Mouse (Mus musculus) cortical plate, adult 2 months (tissue): ENCODE measurements at regions not wholly inside any gene's neighbourhood (a gene's known extent, or its start where the extent isn't known, plus 50 kb on each side); places are given as distances from the start of the nearest gene placed in this dataset.

Experiments
- H3K27ac ChIP-seq: fragments of 200-500 bp; 2 replicates; pipeline ENCODE4 v1.5.1; 2012; ENCODE audit warnings: low read length, control low read depth, inconsistent platforms; ENCODE audit not compliant: insufficient read depth
- H3K4me1 ChIP-seq: fragments of 200-500 bp; 2 replicates; pipeline ENCODE4 v1.6.1; 2011; ENCODE audit warnings: low read length; ENCODE audit not compliant: control insufficient read depth, insufficient read depth
- H3K4me3 ChIP-seq: fragments of 200-500 bp; 2 replicates; pipeline ENCODE4 v1.5.1; 2011; ENCODE audit warnings: mild to moderate bottlenecking, low read length, control low read depth; ENCODE audit not compliant: insufficient read depth
- CTCF ChIP-seq: fragments of 200-500 bp; IDR thresholded peaks from 2 replicates; pipeline ENCODE4 v1.5.1; 2011; ENCODE audit warnings: mild to moderate bottlenecking, control low read depth, low read length; ENCODE audit not compliant: insufficient read depth; ENCODE audit errors: extremely low read depth
- POLR2A ChIP-seq: fragments of 200-500 bp; IDR thresholded peaks from 2 replicates; pipeline ENCODE4 v1.6.1; 2011; ENCODE audit warnings: mild to moderate bottlenecking, low read length, control low read depth; ENCODE audit not compliant: insufficient read depth; ENCODE audit errors: extremely low read depth

DNA sequence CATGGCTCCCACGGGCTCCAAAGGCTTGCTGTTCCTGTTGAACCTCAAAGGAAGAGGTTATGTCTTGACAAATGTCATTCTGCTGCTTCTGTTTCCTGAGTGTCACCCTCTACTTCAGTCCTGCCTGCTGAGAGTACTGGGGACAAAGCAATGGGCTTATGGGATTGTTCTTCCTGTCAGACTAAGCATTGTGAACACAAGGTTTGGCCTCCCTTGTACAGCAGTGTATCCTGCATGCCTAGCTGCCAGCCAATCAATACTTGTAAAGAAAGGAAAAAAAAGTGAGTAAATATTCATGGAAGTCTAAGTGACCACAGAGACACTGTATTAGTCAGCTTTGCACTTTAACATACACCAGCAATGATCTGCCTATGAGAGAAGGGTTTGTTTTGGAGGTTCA is 128.3 kb upstream of the Kit start:
- Histone ChIP-seq H3K27ac (no peak overlapping the region), H3K4me3 (no peak overlapping the region), H3K4me1 (no peaks in the 10 kb centered on the region)
- TF ChIP-seq POLR2A (no peak), CTCF (no peak)

DNA sequence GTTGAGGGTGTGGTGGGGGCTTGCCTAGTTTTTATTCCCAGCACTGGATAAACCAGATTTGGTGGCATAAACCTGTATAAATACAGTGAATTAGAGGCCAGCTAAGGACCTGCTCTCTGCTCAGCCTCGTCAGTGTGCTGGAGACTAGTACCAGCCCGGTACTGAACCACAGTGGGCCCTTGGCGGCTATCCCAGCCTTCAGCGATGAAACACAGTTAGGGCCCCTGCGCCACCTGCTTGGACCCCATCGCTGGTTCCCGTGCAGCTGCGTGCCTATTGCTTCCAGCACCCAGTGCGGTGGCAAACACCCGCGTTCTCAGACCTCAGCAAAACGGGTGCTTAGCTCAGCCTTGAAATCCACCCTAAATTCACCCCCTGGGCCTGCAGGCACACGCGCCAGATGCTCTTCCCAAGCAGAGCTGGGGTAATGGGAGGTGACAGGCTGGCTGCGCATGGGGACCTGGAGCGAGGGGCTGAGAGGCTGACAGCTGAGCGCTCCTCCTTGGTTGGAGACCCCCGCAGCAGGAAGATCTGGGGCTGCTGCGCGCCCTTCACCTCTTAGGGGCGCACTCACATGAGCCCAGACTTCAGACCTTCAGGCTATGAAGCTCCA is 124.7 kb upstream of the Kit start:
- no peak overlapping the region for H3K27ac ChIP-seq
- TF ChIP-seq CTCF (no peak), POLR2A (no peak)
- H3K4me1 ChIP-seq: peaks cover 1% of the 10 kb centered on the region; the same call in 1 of the 2 replicates
- no peak overlapping the region for H3K4me3 ChIP-seq

DNA sequence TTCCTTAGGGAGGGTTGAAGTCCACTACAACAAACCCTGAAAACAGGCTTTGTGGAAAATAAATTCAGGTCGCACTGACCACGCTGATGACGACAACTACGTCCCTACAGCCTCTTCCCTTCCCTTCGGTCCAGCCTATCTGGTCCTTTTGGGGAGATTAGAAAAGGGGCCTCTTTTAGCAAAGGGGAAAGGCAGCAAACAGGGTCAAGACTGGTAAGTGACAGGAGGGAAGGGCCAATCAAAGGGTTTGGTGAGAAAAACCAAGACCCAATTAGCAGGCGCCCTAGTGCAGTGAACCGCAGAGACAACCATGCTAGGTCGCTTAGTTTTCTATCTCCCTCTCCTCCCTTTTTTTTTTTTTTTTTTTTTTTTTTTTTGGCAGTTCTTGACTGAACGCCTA is 124.2 kb upstream of the Kit start:
- Histone ChIP-seq H3K27ac (no peak overlapping the region), H3K4me3 (no peak overlapping the region), H3K4me1 (peaks cover 1% of the 10 kb centered on the region; the same call in 1 of the 2 replicates)
- no peak for TF ChIP-seq POLR2A

DNA sequence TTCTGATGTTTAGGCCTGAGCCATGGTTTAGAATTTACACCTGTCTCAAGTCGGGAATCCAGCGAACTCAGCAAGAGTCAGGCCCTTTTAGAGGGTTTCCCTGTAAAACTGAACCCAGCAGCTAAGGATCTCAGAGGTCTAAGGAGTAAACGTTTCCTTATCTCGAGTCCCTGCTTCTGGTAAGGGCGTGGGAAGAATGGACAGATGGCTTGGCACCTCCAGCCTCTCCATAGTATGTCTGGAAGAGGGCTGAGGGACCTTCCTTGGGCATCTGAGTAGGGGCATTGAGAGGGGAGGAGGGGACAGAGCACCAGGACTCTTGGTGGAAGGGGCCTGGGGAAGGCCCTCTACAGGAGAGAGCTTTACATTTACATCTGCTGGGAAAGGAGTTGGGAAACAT is 123.6 kb upstream of the Kit start:
- TF ChIP-seq CTCF: no peak
- no peak for TF ChIP-seq POLR2A
- no peak overlapping the region for H3K27ac ChIP-seq

DNA sequence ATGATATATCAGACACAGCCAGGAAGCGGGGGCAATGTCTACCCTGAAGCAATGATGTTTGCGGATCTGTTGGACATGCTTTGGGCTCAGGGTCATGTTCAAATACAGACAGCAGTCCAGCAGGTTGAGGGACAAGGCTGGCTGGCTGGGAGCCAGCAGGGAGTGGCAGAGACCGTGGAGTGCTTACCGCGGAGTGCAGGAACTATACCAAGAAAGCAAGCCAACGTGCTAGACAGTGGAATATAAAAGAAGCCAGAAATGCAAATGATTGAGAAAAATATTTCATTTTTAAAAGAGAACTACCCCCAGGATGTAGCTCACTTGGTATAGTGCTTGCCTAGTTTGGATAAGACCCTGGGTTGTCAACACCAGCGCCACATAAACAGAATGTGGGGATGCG is 123.0 kb upstream of the Kit start:
- no peak overlapping the region for H3K27ac ChIP-seq
- H3K4me3 ChIP-seq: no peak overlapping the region
- TF ChIP-seq POLR2A: no peak
- no peak for TF ChIP-seq CTCF
- H3K4me1 ChIP-seq: peaks cover 1% of the 10 kb centered on the region; the same call in 1 of the 2 replicates

More for the DNA sequence above, 123.6 kb upstream of the Kit start:
- Histone ChIP-seq H3K4me1 (peaks cover 1% of the 10 kb centered on the region; the same call in 1 of the 2 replicates), H3K4me3 (no peak overlapping the region)

DNA sequence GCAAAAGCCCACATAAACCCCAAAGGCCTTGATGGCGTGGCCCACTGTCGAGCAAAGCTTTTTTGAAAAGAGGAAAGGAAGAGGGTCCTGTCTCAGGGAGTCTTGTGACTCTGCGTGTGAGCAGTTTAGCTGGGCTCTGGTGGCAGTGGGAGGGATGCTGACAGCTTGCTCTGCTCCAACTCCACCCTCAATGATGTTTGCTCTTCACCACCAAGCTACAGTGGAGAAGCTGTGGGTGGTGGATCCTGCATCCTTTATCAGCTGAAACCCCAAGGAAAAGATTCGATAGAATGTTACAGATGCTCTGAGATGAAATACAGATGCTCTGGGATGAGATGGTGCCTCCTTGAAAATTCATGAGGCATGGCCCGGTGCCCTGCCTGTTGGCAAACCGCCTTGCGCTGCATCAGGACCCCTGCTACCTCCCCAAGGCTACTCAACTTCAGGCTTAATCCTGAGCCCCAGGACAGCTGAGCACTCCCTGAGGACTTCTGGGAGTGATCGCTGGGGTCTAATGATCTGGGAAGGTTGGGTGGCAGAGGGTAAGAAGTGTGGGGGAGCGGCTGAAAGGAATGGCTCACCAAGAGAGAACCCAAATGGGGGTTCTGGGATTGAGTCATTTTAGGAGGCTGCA is 120.8 kb upstream of the Kit start:
- H3K4me1 ChIP-seq: peaks cover 1% of the 10 kb centered on the region; the same call in 1 of the 2 replicates
- H3K4me3 ChIP-seq: no peak overlapping the region
- TF ChIP-seq POLR2A: no peak
- TF ChIP-seq CTCF: no peak
- no peak overlapping the region for H3K27ac ChIP-seq

DNA sequence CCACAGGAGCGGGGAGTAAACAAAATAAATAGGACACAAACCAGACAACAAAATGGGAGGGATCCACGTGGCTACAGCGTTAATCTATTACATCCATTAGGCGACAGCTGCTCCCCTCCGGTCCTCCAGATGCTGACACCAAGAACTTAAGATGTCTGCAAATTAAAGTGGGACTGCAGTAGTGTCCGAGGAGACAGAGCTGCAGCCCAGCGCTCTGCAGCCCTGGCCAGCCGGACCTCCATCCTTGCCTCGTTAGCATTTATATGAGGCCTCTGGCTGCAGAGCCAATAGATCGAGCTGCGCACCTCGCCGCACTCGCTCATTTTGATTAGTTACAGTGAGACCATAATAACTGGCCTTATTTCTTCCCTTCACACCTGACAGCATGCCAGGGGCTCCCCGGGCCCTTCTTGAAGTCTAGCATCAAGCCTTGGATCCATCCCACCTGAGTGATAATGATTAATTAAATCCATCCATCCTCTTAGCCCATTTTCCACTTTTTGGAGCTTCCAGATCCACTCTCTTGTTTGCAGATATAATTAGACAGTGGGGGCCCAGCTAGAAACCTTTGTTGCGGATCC is 119.7 kb upstream of the Kit start:
- TF ChIP-seq CTCF (no peak), POLR2A (no peak)
- Histone ChIP-seq H3K4me3 (no peak overlapping the region), H3K27ac (no peak overlapping the region), H3K4me1 (peaks cover 1% of the 10 kb centered on the region; the same call in 1 of the 2 replicates)

DNA sequence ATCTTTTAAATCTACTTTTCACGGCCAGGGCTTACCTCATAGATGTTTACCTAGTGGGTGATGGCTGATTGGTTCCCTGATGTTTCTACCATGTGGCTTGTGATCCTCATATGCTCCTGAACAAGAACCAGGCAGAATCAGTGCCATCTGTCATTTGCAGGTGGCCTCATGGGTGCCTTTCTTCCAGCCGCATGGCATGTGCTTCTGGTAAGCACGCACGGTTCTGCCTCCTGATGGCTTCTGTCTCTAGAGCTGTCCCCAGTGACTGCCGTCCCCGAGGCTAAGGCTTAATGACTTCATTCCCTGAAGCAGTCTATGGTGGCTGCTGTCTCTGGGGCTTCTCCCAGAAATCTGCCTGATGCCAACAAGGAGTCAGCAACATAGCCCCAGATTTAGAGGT is 117.3 kb upstream of the Kit start:
- Histone ChIP-seq H3K4me3 (no peak overlapping the region), H3K27ac (no peak overlapping the region), H3K4me1 (no peaks in the 10 kb centered on the region; the same call in 1 of the 2 replicates)
- no peak for TF ChIP-seq POLR2A
- TF ChIP-seq CTCF: no peak

DNA sequence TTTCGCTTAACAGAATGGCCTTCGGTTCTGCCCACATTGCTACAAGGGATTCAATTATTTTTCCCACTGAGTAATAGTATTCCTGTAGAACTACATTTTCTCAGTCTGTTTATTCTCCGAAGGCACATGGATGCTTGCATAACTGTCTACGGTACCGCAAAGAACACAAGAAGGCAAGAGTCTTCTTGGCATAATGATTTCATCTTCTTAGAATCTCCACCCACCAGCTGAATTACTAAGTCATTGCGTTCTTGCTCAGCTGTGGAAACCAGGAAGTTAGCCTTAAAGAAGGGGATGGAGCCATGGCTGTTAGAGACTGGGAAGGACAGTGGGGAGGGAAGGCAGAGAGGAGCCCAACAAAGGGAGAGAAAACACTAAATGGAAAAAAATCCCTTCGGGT is 116.4 kb upstream of the Kit start:
- no peaks in the 10 kb centered on the region; the same call in 1 of the 2 replicates for H3K4me1 ChIP-seq
- no peak overlapping the region for H3K4me3 ChIP-seq
- no peak overlapping the region for H3K27ac ChIP-seq
- no peak for TF ChIP-seq CTCF
- no peak for TF ChIP-seq POLR2A

DNA sequence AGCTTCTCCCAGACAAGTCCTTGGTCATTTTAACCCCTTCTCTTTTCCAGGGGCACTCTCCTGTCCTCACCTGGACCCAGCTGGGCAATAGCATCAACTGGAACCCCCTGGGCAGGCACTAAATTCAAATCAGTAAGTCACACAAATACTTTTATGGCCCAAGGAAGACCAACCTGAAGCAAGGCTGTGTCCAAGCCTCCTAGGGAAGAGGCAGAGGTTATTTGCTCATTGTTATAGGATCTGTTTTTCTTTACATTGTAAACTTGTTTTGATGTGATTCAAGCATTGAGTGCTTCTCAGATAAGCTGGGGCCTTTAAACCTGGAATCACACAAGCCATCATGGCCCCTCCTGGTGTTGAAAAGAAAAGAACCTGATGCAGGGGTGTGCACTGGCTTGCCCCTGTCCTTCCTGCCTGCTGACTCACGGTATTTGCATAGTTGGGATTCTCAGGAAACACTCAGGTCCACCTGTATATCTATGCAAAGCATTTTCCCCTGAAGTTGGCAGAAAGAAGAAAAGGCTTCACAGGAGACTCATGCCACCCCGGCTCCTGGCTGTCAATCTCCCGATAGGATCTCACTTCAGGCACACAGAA is 114.9 kb upstream of the Kit start:
- TF ChIP-seq POLR2A (no peak), CTCF (no peak)
- Histone ChIP-seq H3K4me1 (no peaks in the 10 kb centered on the region), H3K27ac (no peak overlapping the region), H3K4me3 (no peak overlapping the region)

DNA sequence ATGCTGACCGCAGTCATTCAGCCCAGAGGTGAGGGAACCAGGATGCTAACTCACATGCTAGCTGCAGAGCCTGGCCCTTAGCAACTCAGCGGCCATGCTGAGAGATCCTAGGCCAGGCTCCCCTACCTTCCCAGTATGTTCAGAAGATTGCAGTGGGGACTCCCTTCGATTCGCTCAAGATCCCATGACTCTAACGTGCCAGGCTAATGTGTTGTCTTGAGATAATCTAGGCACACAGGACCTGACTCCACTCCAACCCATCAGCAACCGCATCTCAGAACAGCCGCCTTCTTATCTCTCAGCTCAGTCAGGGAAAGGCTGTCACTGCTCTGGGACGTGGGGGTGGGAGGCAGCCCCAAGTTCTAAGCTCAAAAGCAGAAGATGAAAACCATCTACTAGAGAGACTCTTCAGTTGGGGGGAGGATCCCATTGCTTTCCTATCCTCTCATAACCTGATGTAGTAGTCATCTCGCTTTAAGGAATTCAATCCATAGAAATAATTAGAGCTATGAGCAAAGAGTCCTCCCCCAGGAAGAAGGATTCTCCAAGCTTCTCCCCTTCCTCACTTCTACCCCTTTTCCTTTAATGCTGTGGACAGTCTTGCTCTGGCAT is 114.2 kb upstream of the Kit start:
- Histone ChIP-seq H3K4me1 (no peaks in the 10 kb centered on the region), H3K27ac (no peak overlapping the region), H3K4me3 (no peak overlapping the region)
- no peak for TF ChIP-seq CTCF
- TF ChIP-seq POLR2A: no peak
